Mouse (Mus musculus) limb, embryonic 10.5 days (tissue): ENCODE measurements around the gene Map4. TPM values are rescaled to one million over a fixed set of nuclear protein-coding genes. Genes with fewer than 3 reads are reported as not detected.
A peak's percentile ranks its signal among the peaks of the same experiment; 100 is the strongest.

Experiments
- DNase-seq: peaks from one replicate; pipeline ENCODE4 v3.0.0-alpha.2; 2017; ENCODE audit warnings: low spot score
- H3K27ac ChIP-seq: fragments of 300-500 bp; sonication (generic); 2 replicates; pipeline ENCODE4 v1.5.1; 2016; ENCODE audit warnings: mild to moderate bottlenecking
- H3K27me3 ChIP-seq: fragments of 300-500 bp; sonication (generic); 2 replicates; pipeline ENCODE4 v1.6.1; 2016; ENCODE audit warnings: low read depth, mild to moderate bottlenecking; ENCODE audit not compliant: poor library complexity, severe bottlenecking
- H3K36me3 ChIP-seq: fragments of 300-500 bp; sonication (generic); 2 replicates; pipeline ENCODE4 v1.6.1; 2016; ENCODE audit warnings: mild to moderate bottlenecking, moderate library complexity
- H3K4me1 ChIP-seq: fragments of 300-500 bp; sonication (generic); 2 replicates; pipeline ENCODE4 v1.6.1; 2016
- H3K4me3 ChIP-seq: fragments of 300-500 bp; sonication (generic); 2 replicates; pipeline ENCODE4 v1.5.1; 2016; ENCODE audit warnings: mild to moderate bottlenecking, moderate library complexity
- H3K9me3 ChIP-seq: fragments of 300-500 bp; sonication (generic); replicated peaks from 2 replicates; pipeline ENCODE4 v1.6.1; 2016; ENCODE audit warnings: mild to moderate bottlenecking
- WGBS: fragments of 180-500 bp; shearing (Covaris S2); methylation state at CpG from one replicate; pipeline ENCODE4 v1.1.7; 2016; 5-methylcytosine and 5-hydroxymethylcytosine counted together
- polyA plus RNA-seq: library from polyadenylated mRNA; unstranded; fragments of >200 nt; fragmentation: Nextera tagmentation; extraction: Ambion mirVana; gene quantifications from 2 replicates; pipeline ENCODE4 v1.2.1, GENCODE M21; 2016

Map4 gene
- polyA plus RNA-seq, 1 experiment from 2014 or later, result 43.9 TPM

- whole genome bisulfite sequencing, result 69% methylated on average over 4 of the region's 4 CpGs
- H3K27me3 ChIP-seq, result no peaks in the 10 kb centered on the region
- no peaks in the 10 kb centered on the region for H3K36me3 ChIP-seq
- H3K4me1 ChIP-seq, result peaks cover 6% of the 10 kb centered on the region
- no peak overlapping the region for H3K27ac ChIP-seq
- no peak overlapping the region for H3K4me3 ChIP-seq
- no peaks in the 10 kb centered on the region for H3K9me3 ChIP-seq
- DNase-seq, result no peak
These were observed 29.0 kb upstream of the Map4 start for GRCm38 (mm10) chr9:109902246-109902645.

- no peak overlapping the region for H3K4me3 ChIP-seq
- H3K27ac ChIP-seq, result no peak overlapping the region
- H3K9me3 ChIP-seq, result no peaks in the 10 kb centered on the region
- no peak for DNase-seq
- no peaks in the 10 kb centered on the region for H3K36me3 ChIP-seq
- no peaks in the 10 kb centered on the region for H3K27me3 ChIP-seq
- WGBS, result 70% methylated on average over 5 of the region's 5 CpGs
- H3K4me1 ChIP-seq, result peaks cover 10% of the 10 kb centered on the region
These were observed 28.5 kb upstream of the Map4 start for GRCm38 (mm10) chr9:109902740-109903139.

- H3K27me3 ChIP-seq, result no peaks in the 10 kb centered on the region
- WGBS, result 66% methylated on average over 8 of the region's 8 CpGs
- no peaks in the 10 kb centered on the region for H3K9me3 ChIP-seq
- peaks cover 4% of the 10 kb centered on the region; the same call in 1 of the 2 replicates for H3K4me1 ChIP-seq
- no peaks in the 10 kb centered on the region for H3K36me3 ChIP-seq
- H3K27ac ChIP-seq, result no peak overlapping the region
- H3K4me3 ChIP-seq, result no peak overlapping the region
- DNase-seq, result no peak
These were observed 24.0 kb upstream of the Map4 start for GRCm38 (mm10) chr9:109907300-109907699.

- H3K4me3 ChIP-seq, result no peak overlapping the region
- DNase-seq, result no peak
- H3K27ac ChIP-seq, result no peak overlapping the region
- no peaks in the 10 kb centered on the region for H3K36me3 ChIP-seq
- H3K27me3 ChIP-seq, result no peaks in the 10 kb centered on the region
- WGBS, result 80% methylated on average over 6 of the region's 6 CpGs
- H3K9me3 ChIP-seq, result no peaks in the 10 kb centered on the region
- H3K4me1 ChIP-seq, result peaks cover 4% of the 10 kb centered on the region; the same call in 1 of the 2 replicates
These were observed 23.3 kb upstream of the Map4 start for GRCm38 (mm10) chr9:109907774-109908465.

GRCm38 (mm10) chr9:109909102-109909501 lies 22.2 kb upstream of the Map4 start:
- WGBS, result 78% methylated on average over 8 of the region's 8 CpGs
- Histone ChIP-seq H3K9me3 (no peaks in the 10 kb centered on the region), H3K27ac (no peak overlapping the region), H3K4me3 (no peak overlapping the region), H3K36me3 (no peaks in the 10 kb centered on the region), H3K27me3 (no peaks in the 10 kb centered on the region), H3K4me1 (peaks cover 4% of the 10 kb centered on the region; the same call in 1 of the 2 replicates)
- DNase-seq, result no peak

- 93% methylated on average over 4 of the region's 4 CpGs for WGBS
- H3K36me3 ChIP-seq, result no peaks in the 10 kb centered on the region
These were observed 21.3 kb upstream of the Map4 start for GRCm38 (mm10) chr9:109909926-109910325.

GRCm38 (mm10) chr9:109911779-109912178 lies 19.5 kb upstream of the Map4 start:
- peaks cover 4% of the 10 kb centered on the region; the same call in 1 of the 2 replicates for H3K4me1 ChIP-seq
- WGBS, result 86% methylated on average over 7 of the region's 7 CpGs
- H3K36me3 ChIP-seq, result no peaks in the 10 kb centered on the region
- H3K27ac ChIP-seq, result no peak overlapping the region
- no peaks in the 10 kb centered on the region for H3K27me3 ChIP-seq
- no peak overlapping the region for H3K4me3 ChIP-seq
- no peaks in the 10 kb centered on the region for H3K9me3 ChIP-seq
- DNase-seq, result no peak

More at GRCm38 (mm10) chr9:109909926-109910325, 21.3 kb upstream of the Map4 start:
- Histone ChIP-seq H3K4me1 (peaks cover 4% of the 10 kb centered on the region; the same call in 1 of the 2 replicates), H3K4me3 (no peak overlapping the region), H3K27me3 (no peaks in the 10 kb centered on the region), H3K9me3 (no peaks in the 10 kb centered on the region), H3K27ac (no peak overlapping the region)
- no peak for DNase-seq

GRCm38 (mm10) chr9:109914269-109914926 lies 16.9 kb upstream of the Map4 start:
- no peaks in the 10 kb centered on the region for H3K4me1 ChIP-seq
- 64% methylated on average over 4 of the region's 4 CpGs for WGBS
- H3K9me3 ChIP-seq, result no peaks in the 10 kb centered on the region
- no peak overlapping the region for H3K4me3 ChIP-seq
- H3K36me3 ChIP-seq, result no peaks in the 10 kb centered on the region
- DNase-seq, result no peak
- H3K27ac ChIP-seq, result no peak overlapping the region
- H3K27me3 ChIP-seq, result no peaks in the 10 kb centered on the region

- Histone ChIP-seq H3K27me3 (no peaks in the 10 kb centered on the region), H3K4me3 (no peak overlapping the region), H3K27ac (no peak overlapping the region), H3K36me3 (no peaks in the 10 kb centered on the region), H3K9me3 (no peaks in the 10 kb centered on the region), H3K4me1 (no peaks in the 10 kb centered on the region)
- 90% methylated on average over 2 of the region's 2 CpGs for WGBS
- DNase-seq, result no peak
These were observed 13.3 kb upstream of the Map4 start for GRCm38 (mm10) chr9:109917931-109918330.

- H3K9me3 ChIP-seq, result no peaks in the 10 kb centered on the region
- no peaks in the 10 kb centered on the region for H3K27me3 ChIP-seq
- DNase-seq, result no peak
- no peaks in the 10 kb centered on the region for H3K36me3 ChIP-seq
- H3K4me3 ChIP-seq, result no peak overlapping the region
- no peak overlapping the region for H3K27ac ChIP-seq
- H3K4me1 ChIP-seq, result peaks cover 16% of the 10 kb centered on the region
- 98% methylated on average over 3 of the region's 3 CpGs for WGBS
These were observed 2.1 kb upstream of the Map4 start for GRCm38 (mm10) chr9:109929131-109929530.

GRCm38 (mm10) chr9:109930063-109930462 lies 1.2 kb upstream of the Map4 start:
- no peak for DNase-seq
- Histone ChIP-seq H3K27me3 (no peaks in the 10 kb centered on the region), H3K4me1 (peaks cover 16% of the 10 kb centered on the region), H3K36me3 (no peaks in the 10 kb centered on the region), H3K9me3 (no peaks in the 10 kb centered on the region), H3K4me3 (no peak overlapping the region), H3K27ac (no peak overlapping the region)
- WGBS, result 93% methylated on average over 5 of the region's 5 CpGs

GRCm38 (mm10) chr9:109930752-109931151 lies 508 bp upstream of the Map4 start:
- H3K4me3 ChIP-seq, result peak overlapping the region; percentile 90
- H3K27ac ChIP-seq, result peak overlapping the region; percentile 92
- H3K36me3 ChIP-seq, result no peaks in the 10 kb centered on the region
- H3K27me3 ChIP-seq, result no peaks in the 10 kb centered on the region
- WGBS, result 67% methylated on average over 6 of the region's 6 CpGs
- H3K9me3 ChIP-seq, result no peaks in the 10 kb centered on the region
- H3K4me1 ChIP-seq, result peaks cover 16% of the 10 kb centered on the region
- DNase-seq, result no peak

- no peaks in the 10 kb centered on the region for H3K9me3 ChIP-seq
- peak overlapping the region; percentile 92 for H3K27ac ChIP-seq
- H3K4me1 ChIP-seq, result peaks cover 16% of the 10 kb centered on the region
- WGBS, result 1% methylated on average over 20 of the region's 20 CpGs
- H3K4me3 ChIP-seq, result peak overlapping the region; percentile 90
- no peak for DNase-seq
- H3K27me3 ChIP-seq, result no peaks in the 10 kb centered on the region
- no peaks in the 10 kb centered on the region for H3K36me3 ChIP-seq
These were observed 1.1 kb downstream of the Map4 start for GRCm38 (mm10) chr9:109932361-109932755.
